Mouse (Mus musculus) thymus, adult 2 months (tissue): Measurements from ENCODE around the gene Rimbp2. TPM values are rescaled to one million over a fixed set of nuclear protein-coding genes. Genes with fewer than 3 reads are reported as not detected.

Source experiments
- DNase-seq: peaks from one replicate; pipeline ENCODE4 v3.0.0; 2021
- H3K27ac ChIP-seq: fragments of 200-500 bp; 2 replicates; pipeline ENCODE4 v1.5.1; 2012; ENCODE audit warnings: low read length, control low read depth; ENCODE audit not compliant: control insufficient read depth, insufficient read depth
- H3K27me3 ChIP-seq: fragments of 200-500 bp; 2 replicates; pipeline ENCODE4 v1.6.1; 2012; ENCODE audit warnings: mild to moderate bottlenecking, low read length, moderate library complexity, mixed read lengths; ENCODE audit not compliant: control insufficient read depth, insufficient read depth
- H3K36me3 ChIP-seq: fragments of 200-500 bp; 2 replicates; pipeline ENCODE4 v1.6.1; 2012; ENCODE audit warnings: mild to moderate bottlenecking, low read length, moderate library complexity; ENCODE audit not compliant: control insufficient read depth, insufficient read depth
- H3K4me1 ChIP-seq: fragments of 200-500 bp; replicated peaks from 2 replicates; pipeline ENCODE4 v1.6.1; 2012; ENCODE audit warnings: low read length; ENCODE audit not compliant: control insufficient read depth, insufficient read depth
- H3K4me3 ChIP-seq: fragments of 200-500 bp; 2 replicates; pipeline ENCODE4 v1.5.1; 2012; ENCODE audit warnings: mild to moderate bottlenecking, low read length, control low read depth, moderate library complexity; ENCODE audit not compliant: control insufficient read depth, insufficient read depth
- CTCF ChIP-seq: fragments of 200-500 bp; IDR thresholded peaks from 2 replicates; pipeline ENCODE4 v1.5.1; 2012; ENCODE audit warnings: mild to moderate bottlenecking, control low read depth, low read length, moderate library complexity, borderline replicate concordance; ENCODE audit not compliant: control insufficient read depth, poor library complexity, insufficient read depth; ENCODE audit errors: extremely low read depth
- POLR2A ChIP-seq: fragments of 200-500 bp; IDR thresholded peaks from 2 replicates; pipeline ENCODE4 v1.6.1; 2012; ENCODE audit warnings: mild to moderate bottlenecking, low read length, control low read depth, moderate library complexity; ENCODE audit not compliant: control insufficient read depth, poor library complexity, insufficient read depth; ENCODE audit errors: extremely low read depth
- WGBS: fragments of 180-500 bp; shearing (Covaris S2); methylation state at CpG from one replicate; pipeline ENCODE4 v1.1.7; 2018; 5-methylcytosine and 5-hydroxymethylcytosine counted together
- polyA plus RNA-seq: library from polyadenylated mRNA; depleted of rRNA; stranded (reverse); fragments of >200 nt; gene quantifications from 2 replicates; pipeline ENCODE4 v1.2.3, GENCODE M21; 2012

The Rimbp2 gene
- polyA plus RNA-seq, 1 experiment: 0.11 TPM

- H3K27me3 ChIP-seq: no peaks in the 10 kb centered on the region
- no peaks in the 10 kb centered on the region for H3K4me1 ChIP-seq
- TF ChIP-seq CTCF: no peak
- TF ChIP-seq POLR2A: no peak
- no peak overlapping the region for H3K4me3 ChIP-seq
- no peaks in the 10 kb centered on the region for H3K36me3 ChIP-seq
- H3K27ac ChIP-seq: no peak overlapping the region
- no peak for DNase-seq
- WGBS: 87% methylated on average over 6 of the region's 6 CpGs
Measured at GRCm38 (mm10) chr5:128935359-128935899, 17.9 kb downstream of the Rimbp2 start.

- TF ChIP-seq CTCF (no peak), POLR2A (no peak)
- no peak for DNase-seq
- Histone ChIP-seq H3K4me3 (no peak overlapping the region), H3K27me3 (no peaks in the 10 kb centered on the region), H3K4me1 (no peaks in the 10 kb centered on the region), H3K36me3 (no peaks in the 10 kb centered on the region), H3K27ac (no peak overlapping the region)
- 79% methylated on average over 5 of the region's 5 CpGs for WGBS
Measured at GRCm38 (mm10) chr5:128932776-128933175, 20.5 kb downstream of the Rimbp2 start.

GRCm38 (mm10) chr5:128925073-128925472 is 28.2 kb downstream of the Rimbp2 start:
- Histone ChIP-seq H3K4me3 (no peak overlapping the region), H3K4me1 (no peaks in the 10 kb centered on the region), H3K27me3 (no peaks in the 10 kb centered on the region), H3K27ac (no peak overlapping the region), H3K36me3 (no peaks in the 10 kb centered on the region)
- WGBS: 82% methylated on average over 4 of the region's 4 CpGs
- no peak for DNase-seq
- TF ChIP-seq CTCF (no peak), POLR2A (no peak)

GRCm38 (mm10) chr5:128920112-128920511 is 33.2 kb downstream of the Rimbp2 start:
- no peak for TF ChIP-seq POLR2A
- TF ChIP-seq CTCF: no peak
- Histone ChIP-seq H3K27me3 (no peaks in the 10 kb centered on the region), H3K27ac (no peak overlapping the region), H3K36me3 (no peaks in the 10 kb centered on the region), H3K4me3 (no peak overlapping the region), H3K4me1 (no peaks in the 10 kb centered on the region)
- no peak for DNase-seq
- WGBS: 62% methylated on average over 5 of the region's 5 CpGs

- 17% methylated on average over 10 of the region's 10 CpGs for WGBS
- no peak for TF ChIP-seq POLR2A
- TF ChIP-seq CTCF: no peak
- Histone ChIP-seq H3K27ac (no peak overlapping the region), H3K4me1 (no peaks in the 10 kb centered on the region), H3K36me3 (no peaks in the 10 kb centered on the region), H3K27me3 (no peaks in the 10 kb centered on the region), H3K4me3 (no peak overlapping the region)
- peak; percentile 2 for DNase-seq
Measured at GRCm38 (mm10) chr5:128917116-128917959, 35.9 kb downstream of the Rimbp2 start.

GRCm38 (mm10) chr5:128913820-128914219 is 39.5 kb downstream of the Rimbp2 start:
- Histone ChIP-seq H3K36me3 (no peaks in the 10 kb centered on the region), H3K4me3 (no peak overlapping the region), H3K4me1 (no peaks in the 10 kb centered on the region), H3K27me3 (no peaks in the 10 kb centered on the region), H3K27ac (no peak overlapping the region)
- 82% methylated on average over 3 of the region's 3 CpGs for WGBS
- TF ChIP-seq CTCF (no peak), POLR2A (no peak)
- DNase-seq: no peak

GRCm38 (mm10) chr5:128912374-128912773 is 40.9 kb downstream of the Rimbp2 start:
- H3K27ac ChIP-seq: no peak overlapping the region
- H3K27me3 ChIP-seq: no peaks in the 10 kb centered on the region
- no peaks in the 10 kb centered on the region for H3K36me3 ChIP-seq
- TF ChIP-seq POLR2A: no peak
- TF ChIP-seq CTCF: no peak
- no peak for DNase-seq
- no peaks in the 10 kb centered on the region for H3K4me1 ChIP-seq
- WGBS: 97% methylated on average over 3 of the region's 3 CpGs
- H3K4me3 ChIP-seq: no peak overlapping the region
